Mouse (Mus musculus) right cerebral cortex, postnatal 14 days (tissue): ENCODE data around the gene Gfod1.

Experiments used
- DNase-seq: peaks from one replicate; pipeline ENCODE4 v3.0.0; 2022

The Gfod1 gene

GRCm38 (mm10) chr13:43261287-43261686 is 42.7 kb downstream of the Gfod1 start:
- DNase-seq = no peak

- no peak for DNase-seq
Measured at GRCm38 (mm10) chr13:43260731-43261130, 43.2 kb downstream of the Gfod1 start.

- no peak for DNase-seq
Measured at GRCm38 (mm10) chr13:43256447-43256846, 47.5 kb downstream of the Gfod1 start.

- no peak for DNase-seq
Measured at GRCm38 (mm10) chr13:43253526-43253925, 50.4 kb downstream of the Gfod1 start.

- DNase-seq = no peak
Measured at GRCm38 (mm10) chr13:43252105-43252790, 51.7 kb downstream of the Gfod1 start.

- no peak for DNase-seq
Measured at GRCm38 (mm10) chr13:43251391-43251790, 52.6 kb downstream of the Gfod1 start.

- no peak for DNase-seq
Measured at GRCm38 (mm10) chr13:43250653-43251052, 53.3 kb downstream of the Gfod1 start.

GRCm38 (mm10) chr13:43250106-43250505 is 53.9 kb downstream of the Gfod1 start:
- DNase-seq = no peak

GRCm38 (mm10) chr13:43248381-43248780 is 55.6 kb downstream of the Gfod1 start:
- no peak for DNase-seq

- no peak for DNase-seq
Measured at GRCm38 (mm10) chr13:43246876-43247275, 57.1 kb downstream of the Gfod1 start.

- DNase-seq = no peak
Measured at GRCm38 (mm10) chr13:43243793-43244192, 60.2 kb downstream of the Gfod1 start.

- no peak for DNase-seq
Measured at GRCm38 (mm10) chr13:43243240-43243639, 60.7 kb downstream of the Gfod1 start.

GRCm38 (mm10) chr13:43241750-43242149 is 62.2 kb downstream of the Gfod1 start:
- DNase-seq = no peak

GRCm38 (mm10) chr13:43241069-43241468 is 62.9 kb downstream of the Gfod1 start:
- DNase-seq = no peak

- no peak for DNase-seq
Measured at GRCm38 (mm10) chr13:43239790-43240216, 64.2 kb downstream of the Gfod1 start.

GRCm38 (mm10) chr13:43236630-43237029 is 67.3 kb downstream of the Gfod1 start:
- no peak for DNase-seq

GRCm38 (mm10) chr13:43235982-43236381 is 68.0 kb downstream of the Gfod1 start:
- DNase-seq = no peak

- DNase-seq = no peak
Measured at GRCm38 (mm10) chr13:43235586-43235910, 68.4 kb downstream of the Gfod1 start.

- DNase-seq = no peak
Measured at GRCm38 (mm10) chr13:43234869-43235585, 68.9 kb downstream of the Gfod1 start.

GRCm38 (mm10) chr13:43233331-43233730 is 70.6 kb downstream of the Gfod1 start:
- no peak for DNase-seq

- no peak for DNase-seq
Measured at GRCm38 (mm10) chr13:43231965-43232860, 71.8 kb downstream of the Gfod1 start.

GRCm38 (mm10) chr13:43230842-43231241 is 73.1 kb downstream of the Gfod1 start:
- no peak for DNase-seq

GRCm38 (mm10) chr13:43230238-43230637 is 73.7 kb downstream of the Gfod1 start:
- peak; percentile 52 for DNase-seq

- DNase-seq = no peak
Measured at GRCm38 (mm10) chr13:43229767-43230166, 74.2 kb downstream of the Gfod1 start.
